Mouse (Mus musculus): ENCODE results near the gene Defa2. TPM values are rescaled to one million over a fixed set of nuclear protein-coding genes. Genes with fewer than 3 reads are reported as not detected.

Defa2 gene
- not detected in 2 replicates for polyA plus RNA-seq (2015; fragmentation: Nextera tagmentation; extraction: Ambion mirVana)

DNA sequence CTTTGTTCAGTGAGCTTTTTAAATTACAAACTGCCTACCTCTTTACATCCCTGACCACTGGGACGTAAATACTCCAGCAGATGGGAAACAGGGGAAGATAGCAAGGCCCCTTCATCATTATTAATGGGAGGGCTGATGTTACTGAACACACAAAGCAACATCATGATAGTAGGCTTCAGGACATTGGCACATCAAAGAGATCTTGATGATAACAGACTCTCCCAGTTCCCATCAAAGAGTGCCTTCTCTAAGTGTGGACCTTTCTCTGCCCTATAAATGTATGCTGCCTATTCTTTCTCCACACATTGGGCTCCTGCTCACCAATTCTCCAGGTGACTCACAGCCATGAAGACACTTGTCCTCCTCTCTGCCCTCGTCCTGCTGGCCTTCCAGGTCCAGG, at the start of gene Defa2:
TSS of gene Defa2 (plus strand) at position 301 of the 400 bp plus-strand sequence.

DNA sequence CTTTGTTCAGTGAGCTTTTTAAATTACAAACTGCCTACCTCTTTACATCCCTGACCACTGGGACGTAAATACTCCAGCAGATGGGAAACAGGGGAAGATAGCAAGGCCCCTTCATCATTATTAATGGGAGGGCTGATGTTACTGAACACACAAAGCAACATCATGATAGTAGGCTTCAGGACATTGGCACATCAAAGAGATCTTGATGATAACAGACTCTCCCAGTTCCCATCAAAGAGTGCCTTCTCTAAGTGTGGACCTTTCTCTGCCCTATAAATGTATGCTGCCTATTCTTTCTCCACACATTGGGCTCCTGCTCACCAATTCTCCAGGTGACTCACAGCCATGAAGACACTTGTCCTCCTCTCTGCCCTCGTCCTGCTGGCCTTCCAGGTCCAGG, 13.2 kb downstream of the Defa2 start, which contains the start of gene Defa33:
TSS of gene Defa33 (plus strand) at position 301 of the 400 bp plus-strand sequence.

DNA sequence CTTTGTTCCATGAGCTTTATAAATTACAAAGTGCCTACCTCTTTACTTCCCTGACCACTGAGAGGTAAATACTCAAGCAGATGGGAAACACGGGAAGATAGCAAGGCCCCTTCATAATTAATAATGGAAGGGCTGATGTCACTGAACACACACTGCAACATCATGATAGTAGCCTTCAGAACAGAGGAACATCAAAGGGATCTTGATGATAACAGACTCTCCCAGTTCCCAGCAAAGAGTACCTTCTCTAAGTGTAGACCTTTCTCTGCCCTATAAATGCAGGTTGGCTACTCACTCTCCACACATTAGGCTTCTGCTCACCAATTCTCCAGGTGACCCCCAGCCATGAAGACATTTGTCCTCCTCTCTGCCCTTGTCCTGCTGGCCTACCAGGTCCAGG, 48.8 kb downstream of the Defa2 start, which contains the start of gene Defa36:
TSS of gene Defa36 (plus strand) at position 301 of the 400 bp plus-strand sequence.

Other genes starting within 250 kb of the Defa2 start
- gene Defa30, start 243.9 kb upstream of the Defa2 start, polyA plus RNA-seq (2015; fragmentation: Nextera tagmentation; extraction: Ambion mirVana), result not detected in 2 replicates
- gene Defa22, start 216.2 kb upstream of the Defa2 start, polyA plus RNA-seq (2015; fragmentation: Nextera tagmentation; extraction: Ambion mirVana), result not detected in 2 replicates
- gene Defa31, start 186.9 kb upstream of the Defa2 start, polyA plus RNA-seq (2015; fragmentation: Nextera tagmentation; extraction: Ambion mirVana), result not detected in 2 replicates
- not detected in 2 replicates for gene Gm15293, start 177.0 kb upstream of the Defa2 start, polyA plus RNA-seq (2015; fragmentation: Nextera tagmentation; extraction: Ambion mirVana)
- gene Gm15292, start 128.8 kb upstream of the Defa2 start, polyA plus RNA-seq (2015; fragmentation: Nextera tagmentation; extraction: Ambion mirVana), result not detected in 2 replicates
- not detected in 2 replicates for gene Defa27, start 63.0 kb upstream of the Defa2 start, polyA plus RNA-seq (2015; fragmentation: Nextera tagmentation; extraction: Ambion mirVana)
- not detected in 2 replicates for gene Defa29, start 51.5 kb upstream of the Defa2 start, polyA plus RNA-seq (2015; fragmentation: Nextera tagmentation; extraction: Ambion mirVana)
- not detected in 2 replicates for gene Defa33, start 13.3 kb downstream of the Defa2 start, polyA plus RNA-seq (2015; fragmentation: Nextera tagmentation; extraction: Ambion mirVana)
- not detected in 2 replicates for gene Defa36, start 48.9 kb downstream of the Defa2 start, polyA plus RNA-seq (2015; fragmentation: Nextera tagmentation; extraction: Ambion mirVana)
- not detected in 2 replicates for gene Gm7849, start 78.0 kb downstream of the Defa2 start, polyA plus RNA-seq (2015; fragmentation: Nextera tagmentation; extraction: Ambion mirVana)
- not detected in 2 replicates for gene Defa20, start 130.7 kb downstream of the Defa2 start, polyA plus RNA-seq (2015; fragmentation: Nextera tagmentation; extraction: Ambion mirVana)
- not detected in 2 replicates for gene Defa32, start 150.5 kb downstream of the Defa2 start, polyA plus RNA-seq (2015; fragmentation: Nextera tagmentation; extraction: Ambion mirVana)
- not detected in 2 replicates for gene Defa37, start 186.9 kb downstream of the Defa2 start, polyA plus RNA-seq (2015; fragmentation: Nextera tagmentation; extraction: Ambion mirVana)
- not detected in 2 replicates for gene Defa28, start 204.5 kb downstream of the Defa2 start, polyA plus RNA-seq (2015; fragmentation: Nextera tagmentation; extraction: Ambion mirVana)
- gene Gm7861, start 216.0 kb downstream of the Defa2 start, polyA plus RNA-seq (2015; fragmentation: Nextera tagmentation; extraction: Ambion mirVana), result not detected in 2 replicates
- gene Defa26, start 239.7 kb downstream of the Defa2 start, polyA plus RNA-seq (2015; fragmentation: Nextera tagmentation; extraction: Ambion mirVana), result not detected in 2 replicates

Data from urinary bladder, postnatal 0 days (tissue).